Mouse (Mus musculus) cortical plate, adult 2 months (tissue): ENCODE measurements around the gene Gpbp1. TPM values are rescaled to one million over a fixed set of nuclear protein-coding genes. Genes with fewer than 3 reads are reported as not detected.

Experiments
- H3K27ac ChIP-seq: fragments of 200-500 bp; 2 replicates; pipeline ENCODE4 v1.5.1; 2012; ENCODE audit warnings: low read length, control low read depth, inconsistent platforms; ENCODE audit not compliant: insufficient read depth
- H3K4me1 ChIP-seq: fragments of 200-500 bp; 2 replicates; pipeline ENCODE4 v1.6.1; 2011; ENCODE audit warnings: low read length; ENCODE audit not compliant: control insufficient read depth, insufficient read depth
- H3K4me3 ChIP-seq: fragments of 200-500 bp; 2 replicates; pipeline ENCODE4 v1.5.1; 2011; ENCODE audit warnings: mild to moderate bottlenecking, low read length, control low read depth; ENCODE audit not compliant: insufficient read depth
- CTCF ChIP-seq: fragments of 200-500 bp; IDR thresholded peaks from 2 replicates; pipeline ENCODE4 v1.5.1; 2011; ENCODE audit warnings: mild to moderate bottlenecking, control low read depth, low read length; ENCODE audit not compliant: insufficient read depth; ENCODE audit errors: extremely low read depth
- POLR2A ChIP-seq: fragments of 200-500 bp; IDR thresholded peaks from 2 replicates; pipeline ENCODE4 v1.6.1; 2011; ENCODE audit warnings: mild to moderate bottlenecking, low read length, control low read depth; ENCODE audit not compliant: insufficient read depth; ENCODE audit errors: extremely low read depth
- polyA plus RNA-seq: library from polyadenylated mRNA; depleted of rRNA; stranded (reverse); fragments of >200 nt; gene quantifications from 2 replicates; pipeline ENCODE4 v1.2.3, GENCODE M21; 2012; rRNA removed

Gpbp1 gene
- polyA plus RNA-seq, 1 experiment: 45.4 TPM

GRCm38 (mm10) chr13:111384011-111384985 is 105.6 kb downstream of the Gpbp1 start:
- no peak for TF ChIP-seq CTCF
- TF ChIP-seq POLR2A: no peak
- Histone ChIP-seq H3K4me3 (no peak overlapping the region), H3K4me1 (no peaks in the 10 kb centered on the region), H3K27ac (no peak overlapping the region)

Other genes starting within 250 kb of the Gpbp1 start
- 0.09 TPM in 1 of 2 replicates, not detected in the other for gene Actbl2, start 235.1 kb downstream of the Gpbp1 start, polyA plus RNA-seq
- not detected in 2 replicates for gene Gm49496, start 59.8 kb upstream of the Gpbp1 start, polyA plus RNA-seq
- gene Gm10198, start 102.7 kb upstream of the Gpbp1 start, polyA plus RNA-seq: not detected in 2 replicates
- 10.3 and 12.0 TPM in 2 replicates for gene Mier3, start 190.9 kb upstream of the Gpbp1 start, polyA plus RNA-seq